Mouse (Mus musculus) neural tube, embryonic 11.5 days (tissue): ENCODE data around the gene Crtac1. TPM values are rescaled to one million over a fixed set of nuclear protein-coding genes. Genes with fewer than 3 reads are reported as not detected.

Experiments
- ATAC-seq: fragments of 200-750 bp; cut with Nextera tagmentation; 2 replicates; pipeline ENCODE4 v1.8.0; 2017; ENCODE audit warnings: moderate number of reproducible peaks, mild to moderate bottlenecking, moderate TSS enrichment, moderate library complexity; ENCODE audit not compliant: insufficient read depth, low FRiP score, low TSS enrichment
- DNase-seq: peaks from one replicate; pipeline ENCODE4 v3.0.0-alpha.2; 2015; ENCODE audit warnings: low spot score
- H3K27ac ChIP-seq: fragments of 300-500 bp; sonication (generic); 2 replicates; pipeline ENCODE4 v1.5.1; 2014; ENCODE audit warnings: low read depth, mild to moderate bottlenecking, low read length
- H3K27me3 ChIP-seq: fragments of 300-500 bp; sonication (generic); 2 replicates; pipeline ENCODE4 v1.6.1; 2014; ENCODE audit warnings: mild to moderate bottlenecking, low read length, mixed read lengths; ENCODE audit not compliant: control insufficient read depth, insufficient read depth
- H3K36me3 ChIP-seq: fragments of 300-500 bp; sonication (generic); 2 replicates; pipeline ENCODE4 v1.6.1; 2014; ENCODE audit warnings: mild to moderate bottlenecking, low read length, moderate library complexity, mixed read lengths; ENCODE audit not compliant: control insufficient read depth, insufficient read depth
- H3K4me1 ChIP-seq: fragments of 300-500 bp; sonication (generic); 2 replicates; pipeline ENCODE4 v1.6.1; 2014; ENCODE audit warnings: low read length, mixed read lengths; ENCODE audit not compliant: control insufficient read depth, insufficient read depth
- H3K4me2 ChIP-seq: fragments of 300-500 bp; sonication (generic); 2 replicates; pipeline ENCODE4 v1.6.1; 2014; ENCODE audit warnings: low read depth, mild to moderate bottlenecking, moderate library complexity
- H3K4me3 ChIP-seq: fragments of 300-500 bp; sonication (generic); 2 replicates; pipeline ENCODE4 v1.5.1; 2014; ENCODE audit warnings: low read depth, low read length
- H3K9ac ChIP-seq: fragments of 300-500 bp; sonication (generic); 2 replicates; pipeline ENCODE4 v1.6.1; 2014; ENCODE audit warnings: mild to moderate bottlenecking, low read length
- H3K9me3 ChIP-seq: fragments of 300-500 bp; sonication (generic); 2 replicates; pipeline ENCODE4 v1.6.1; 2016; ENCODE audit warnings: low read length; ENCODE audit not compliant: control insufficient read depth
- WGBS: fragments of 180-500 bp; shearing (Covaris S2); extraction: QIAGEN DNeasy Blood & Tissue Kit; methylation state at CpG from one replicate; pipeline ENCODE4 v1.1.7; 2014; 5-methylcytosine and 5-hydroxymethylcytosine counted together
- polyA plus RNA-seq: library from polyadenylated mRNA; unstranded; fragments of >200 nt; fragmentation: Nextera tagmentation; extraction: Ambion mirVana; gene quantifications from 2 replicates; pipeline ENCODE4 v1.2.1, GENCODE M21; 2014

The Crtac1 gene
- polyA plus RNA-seq, result 35.0 and 35.5 TPM in 2 replicates

DNA sequence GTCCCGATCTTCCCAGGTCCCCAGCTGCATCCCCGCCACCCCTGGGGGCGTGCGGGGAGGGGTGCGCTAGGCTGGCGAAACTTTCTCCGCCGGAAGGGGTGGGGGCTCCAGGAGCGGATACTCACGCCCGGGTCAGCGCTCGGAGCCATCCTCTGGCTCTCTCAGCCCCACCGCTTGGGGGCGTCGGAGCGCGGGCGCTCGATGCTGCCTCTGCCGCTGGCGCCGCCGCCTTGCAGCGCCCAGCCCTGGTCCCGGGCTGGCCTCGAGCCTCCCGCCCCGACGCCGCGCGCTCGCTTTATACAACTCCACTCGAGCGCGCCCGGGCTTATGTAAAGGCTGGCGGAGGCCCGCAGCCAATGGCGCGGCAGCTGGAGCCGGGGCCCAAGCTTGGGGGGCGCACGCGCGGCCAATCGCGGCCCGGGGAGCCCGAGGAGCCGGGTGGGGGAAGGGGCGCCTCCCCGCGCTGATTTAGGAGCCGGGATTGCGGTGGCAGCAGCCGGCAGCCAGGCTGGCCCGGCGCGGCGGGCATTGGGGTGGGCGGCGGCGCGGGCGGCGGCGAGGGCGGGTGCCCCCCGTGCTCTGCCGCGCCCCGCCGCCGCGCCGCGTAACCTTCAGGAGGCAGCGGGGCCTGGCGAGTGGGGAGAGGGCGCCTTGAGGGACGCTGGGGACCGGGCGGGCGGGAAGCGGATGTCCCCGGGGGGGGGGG lies at the start of gene Crtac1:
Crtac1 (minus strand) TSS at position 299 of the 706 bp plus-strand sequence.
- ATAC-seq (peak; percentile 91), DNase-seq (peak; percentile 96)
- Histone ChIP-seq H3K4me1 (peaks cover 10% of the 10 kb centered on the region; the same call in 1 of the 2 replicates), H3K4me2 (peak within 1 kb of the TSS; percentile 85), H3K9ac (peak within 1 kb of the TSS; percentile 86), H3K27me3 (peaks cover 29% of the 10 kb centered on the region), H3K9me3 (no peaks in the 10 kb centered on the region), H3K4me3 (peak within 1 kb of the TSS; percentile 65), H3K27ac (peak within 1 kb of the TSS; percentile 89), H3K36me3 (no peaks in the 10 kb centered on the region)
- under 1% methylated on average over 40 of the region's 88 CpGs for WGBS

DNA sequence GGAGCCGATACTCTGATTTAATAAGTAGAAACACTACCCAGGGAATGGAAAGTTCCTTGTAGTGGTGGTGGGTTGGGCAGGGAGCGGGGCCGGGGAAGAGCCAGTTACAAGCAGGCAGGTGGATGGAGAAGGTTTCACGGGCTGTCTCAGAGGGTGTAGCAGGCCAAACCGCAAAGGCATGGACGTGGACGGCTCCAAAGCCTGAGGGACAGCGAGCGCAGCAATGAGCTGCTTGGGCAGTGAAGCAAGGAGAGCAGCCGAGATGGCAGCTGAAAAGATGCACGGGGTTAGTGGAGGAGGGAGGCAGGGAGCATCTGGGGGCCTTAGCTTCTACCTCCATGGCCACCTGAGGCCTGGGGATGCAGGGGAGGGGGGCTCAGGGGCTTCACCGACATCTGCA lies 46.7 kb upstream of the Crtac1 start:
- ATAC-seq, result no peak
- no peak overlapping the region for H3K9ac ChIP-seq
- H3K4me3 ChIP-seq, result no peak overlapping the region
- H3K4me1 ChIP-seq, result 0 out of 2 replicates have a peak, but pooled peaks cover 2% of the 10 kb centered on the region
- WGBS, result 59% methylated on average over 12 of the region's 12 CpGs
- H3K27ac ChIP-seq, result no peak overlapping the region
- H3K27me3 ChIP-seq, result no peaks in the 10 kb centered on the region
- no peaks in the 10 kb centered on the region for H3K36me3 ChIP-seq
- DNase-seq, result peak; percentile 24
- H3K4me2 ChIP-seq, result no peak overlapping the region
- no peaks in the 10 kb centered on the region for H3K9me3 ChIP-seq

DNA sequence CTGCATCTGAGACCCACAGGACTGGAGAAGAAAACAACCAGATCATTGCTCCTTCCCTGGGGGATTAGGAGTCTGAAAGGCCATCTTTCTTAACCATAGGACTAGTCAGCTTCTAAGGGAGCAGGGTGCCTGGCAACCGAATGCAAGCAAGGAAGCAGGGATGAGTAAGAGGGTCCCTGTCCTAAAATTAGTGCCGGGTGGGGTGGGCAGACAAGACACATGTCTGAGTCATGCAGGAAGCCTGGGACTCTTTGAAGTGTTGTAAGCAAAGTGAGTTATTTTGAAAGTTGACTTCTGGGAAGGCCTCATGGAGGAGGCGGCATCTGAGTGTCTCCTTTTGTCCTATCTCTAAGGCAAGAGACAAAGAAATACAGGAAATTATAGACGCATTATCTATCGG lies 46.2 kb upstream of the Crtac1 start:
- Histone ChIP-seq H3K9me3 (no peaks in the 10 kb centered on the region), H3K4me3 (no peak overlapping the region), H3K36me3 (no peaks in the 10 kb centered on the region), H3K27me3 (no peaks in the 10 kb centered on the region), H3K27ac (no peak overlapping the region), H3K4me1 (0 out of 2 replicates have a peak, but pooled peaks cover 2% of the 10 kb centered on the region), H3K4me2 (no peak overlapping the region), H3K9ac (no peak overlapping the region)
- 89% methylated on average over 5 of the region's 5 CpGs for WGBS
- no peak for ATAC-seq
- DNase-seq, result no peak

DNA sequence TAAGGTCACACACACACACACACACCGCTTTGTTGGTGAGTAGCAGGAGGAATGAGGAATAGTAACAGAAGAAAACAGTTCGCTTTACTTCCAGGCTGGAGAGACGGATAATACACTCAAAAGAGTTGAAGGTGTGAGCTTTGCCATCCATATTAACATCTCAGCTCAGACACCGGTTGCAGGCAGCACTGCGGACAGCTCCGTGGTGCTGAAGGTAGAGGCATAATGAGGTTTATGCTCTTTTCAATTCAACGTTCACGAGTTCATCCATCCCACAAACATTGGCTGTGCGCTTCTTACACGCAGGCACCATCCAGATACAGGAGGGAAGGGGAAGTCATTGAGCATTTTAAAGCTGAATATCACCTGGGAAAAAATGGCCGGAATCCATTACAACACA lies 41.2 kb upstream of the Crtac1 start:
- Histone ChIP-seq H3K27me3 (no peaks in the 10 kb centered on the region), H3K36me3 (no peaks in the 10 kb centered on the region), H3K4me3 (no peak overlapping the region), H3K9me3 (no peaks in the 10 kb centered on the region), H3K4me1 (peaks cover 3% of the 10 kb centered on the region; the same call in 1 of the 2 replicates), H3K27ac (no peak overlapping the region), H3K4me2 (no peak overlapping the region), H3K9ac (no peak overlapping the region)
- DNase-seq (peak; percentile 55), ATAC-seq (no peak)
- 30% methylated on average over 11 of the region's 11 CpGs for WGBS

DNA sequence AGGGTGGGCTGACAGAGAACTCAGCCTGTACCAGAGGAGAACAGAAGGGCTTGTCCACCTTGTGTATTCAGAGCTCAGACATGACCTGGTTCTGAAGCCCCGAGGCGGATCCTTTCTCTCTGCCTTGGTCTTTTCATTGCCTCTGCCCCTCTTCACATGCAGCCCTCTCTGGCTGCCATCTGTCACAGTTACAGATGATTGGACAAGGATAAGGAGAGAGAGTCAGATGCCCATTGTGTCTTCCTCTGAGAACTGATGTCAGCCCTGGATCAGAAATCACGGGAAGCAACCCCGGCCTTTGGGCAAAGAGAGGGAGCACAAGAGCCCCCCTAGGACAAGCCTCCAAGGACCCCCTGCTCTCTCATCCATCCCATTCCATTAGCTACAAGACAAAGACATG lies 40.0 kb upstream of the Crtac1 start:
- H3K27me3 ChIP-seq, result no peaks in the 10 kb centered on the region
- H3K4me2 ChIP-seq, result no peak overlapping the region
- DNase-seq, result no peak
- WGBS, result 60% methylated on average over 4 of the region's 4 CpGs
- no peaks in the 10 kb centered on the region for H3K9me3 ChIP-seq
- no peak overlapping the region for H3K27ac ChIP-seq
- no peak for ATAC-seq
- H3K4me1 ChIP-seq, result peaks cover 3% of the 10 kb centered on the region; the same call in 1 of the 2 replicates
- H3K4me3 ChIP-seq, result no peak overlapping the region
- no peaks in the 10 kb centered on the region for H3K36me3 ChIP-seq
- no peak overlapping the region for H3K9ac ChIP-seq

DNA sequence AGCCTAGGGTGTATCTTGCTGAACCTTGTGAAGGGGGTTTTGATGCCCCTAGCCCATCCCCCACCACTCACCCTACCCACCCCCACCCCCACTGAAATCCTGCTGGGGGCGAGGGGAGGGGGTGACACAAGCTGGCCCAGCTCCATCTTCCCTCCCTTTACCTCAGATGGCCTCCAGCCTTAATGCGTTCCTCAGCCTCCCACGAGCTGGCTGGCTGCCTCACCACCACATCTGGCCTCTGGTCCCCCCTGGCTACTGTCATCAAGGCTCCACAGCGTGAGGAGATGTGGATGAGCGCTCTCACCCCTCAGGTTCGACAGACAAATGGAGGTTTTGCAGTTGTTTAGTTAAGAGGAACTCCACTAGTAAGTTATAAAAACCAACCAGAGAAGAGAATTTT lies 30.3 kb upstream of the Crtac1 start:
- H3K4me1 ChIP-seq, result no peaks in the 10 kb centered on the region; the same call in 1 of the 2 replicates
- WGBS, result 58% methylated on average over 6 of the region's 6 CpGs
- ATAC-seq (no peak), DNase-seq (no peak)
- H3K27ac ChIP-seq, result no peak overlapping the region
- H3K4me2 ChIP-seq, result no peak overlapping the region
- H3K4me3 ChIP-seq, result no peak overlapping the region
- H3K9ac ChIP-seq, result no peak overlapping the region; the same call in 1 of the 2 replicates
- no peaks in the 10 kb centered on the region for H3K9me3 ChIP-seq
- H3K27me3 ChIP-seq, result no peaks in the 10 kb centered on the region
- no peaks in the 10 kb centered on the region for H3K36me3 ChIP-seq

DNA sequence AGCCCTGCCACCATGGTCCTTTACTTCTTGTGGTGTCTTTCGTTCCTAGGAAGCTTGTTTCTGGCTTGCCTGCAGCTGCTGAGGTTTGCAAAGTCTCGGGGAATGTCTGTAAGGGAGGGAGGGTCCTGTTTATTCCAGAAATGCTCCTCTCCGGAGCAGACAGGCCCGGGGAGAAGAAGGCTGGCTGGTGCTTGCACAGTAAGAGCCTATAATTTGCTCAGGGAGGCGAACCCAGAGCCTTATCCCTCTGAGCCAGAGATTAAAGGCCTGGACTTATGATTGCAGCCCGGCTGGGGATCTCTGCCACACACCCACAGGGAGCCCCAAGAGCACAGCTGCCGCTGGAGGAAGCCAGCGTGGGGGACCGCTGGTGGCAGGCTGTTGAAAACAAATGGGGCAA lies 29.8 kb upstream of the Crtac1 start:
- H3K4me2 ChIP-seq, result no peak overlapping the region
- no peak overlapping the region for H3K9ac ChIP-seq
- DNase-seq (no peak), ATAC-seq (no peak)
- H3K9me3 ChIP-seq, result no peaks in the 10 kb centered on the region
- no peak overlapping the region for H3K4me3 ChIP-seq
- no peak overlapping the region for H3K27ac ChIP-seq
- no peaks in the 10 kb centered on the region for H3K36me3 ChIP-seq
- WGBS, result 47% methylated on average over 9 of the region's 9 CpGs
- H3K27me3 ChIP-seq, result no peaks in the 10 kb centered on the region
- H3K4me1 ChIP-seq, result no peaks in the 10 kb centered on the region; the same call in 1 of the 2 replicates

DNA sequence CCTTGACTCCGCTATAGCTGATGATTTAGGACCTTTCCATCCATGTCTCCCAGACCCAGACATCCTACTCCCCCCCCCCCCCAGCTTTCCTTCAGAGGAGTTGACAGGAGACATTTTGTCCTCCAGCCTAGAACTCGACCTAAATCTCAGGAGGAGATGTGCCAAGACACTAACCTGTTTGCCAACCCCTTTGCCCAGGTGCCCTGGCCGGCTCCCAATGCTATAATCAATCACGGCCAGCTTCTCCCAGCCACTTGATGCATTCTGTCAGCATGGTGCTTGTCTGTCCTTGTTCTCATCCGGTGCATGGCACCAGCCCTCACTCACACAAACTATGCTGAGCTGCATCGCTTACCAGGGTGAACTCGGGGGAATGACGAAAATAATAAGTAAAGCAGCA lies 27.9 kb upstream of the Crtac1 start:
- no peaks in the 10 kb centered on the region for H3K9me3 ChIP-seq
- H3K9ac ChIP-seq, result no peak overlapping the region
- no peaks in the 10 kb centered on the region; the same call in 1 of the 2 replicates for H3K4me1 ChIP-seq
- no peak for ATAC-seq
- no peaks in the 10 kb centered on the region for H3K27me3 ChIP-seq
- H3K4me2 ChIP-seq, result no peak overlapping the region
- no peak overlapping the region for H3K4me3 ChIP-seq
- 87% methylated on average over 8 of the region's 8 CpGs for WGBS
- no peaks in the 10 kb centered on the region for H3K36me3 ChIP-seq
- no peak for DNase-seq
- H3K27ac ChIP-seq, result no peak overlapping the region
